Mouse (Mus musculus): ENCODE measurements at regions not wholly inside any gene's neighbourhood (a gene's known extent, or its start where the extent isn't known, plus 50 kb on each side); places are given as distances from the start of the nearest gene placed in this dataset.

DNA sequence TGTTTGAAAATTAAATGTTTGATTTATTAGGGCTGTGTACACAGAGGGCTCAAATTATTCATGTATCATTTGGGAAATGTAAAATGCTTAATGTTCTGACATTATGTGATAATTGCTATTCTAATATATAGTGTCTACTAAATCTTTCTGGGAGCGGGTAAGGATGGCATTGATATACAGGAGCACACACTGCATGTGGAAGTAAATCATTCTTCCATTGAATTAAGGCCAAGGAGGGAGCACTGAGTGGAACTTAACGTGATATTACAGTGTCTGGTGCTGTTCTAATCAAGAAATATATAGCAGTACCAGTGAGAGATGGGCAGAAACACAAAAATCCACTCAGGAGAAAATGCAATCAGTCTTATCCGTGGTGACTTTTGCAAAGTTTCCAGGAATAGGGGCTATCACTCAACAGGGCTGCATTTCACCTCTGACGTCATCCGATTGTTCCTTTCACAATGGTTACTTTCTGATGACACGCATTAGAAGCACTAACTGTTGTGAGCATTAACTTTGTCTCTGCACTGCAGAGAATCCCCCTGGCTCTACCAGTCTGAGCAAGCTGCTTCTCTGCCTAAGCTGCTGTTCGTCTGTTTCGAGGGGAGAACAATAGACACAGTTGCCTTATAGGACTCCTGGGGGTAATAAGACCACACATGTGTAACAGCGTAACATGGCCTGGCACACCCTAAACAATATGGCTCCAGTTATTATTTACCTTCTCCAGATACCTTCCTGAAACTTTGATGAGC lies 85.0 kb upstream of the Iqcj start:
- no peak for TF ChIP-seq HCFC1 (IDR thresholded peaks at IDR 0.05; ENCODE audit: borderline replicate concordance, insufficient read depth, low read length)
- TF ChIP-seq ZNF384 (IDR thresholded peaks at IDR 0.05; ENCODE audit: low read depth, low read length), result no peak
